Mouse (Mus musculus): Measurements from ENCODE around the gene Tma7. TPM values are rescaled to one million over a fixed set of nuclear protein-coding genes. Genes with fewer than 3 reads are reported as not detected.
A peak's percentile ranks its signal among the peaks of the same experiment; 100 is the strongest.

The Tma7 gene
- total and polyA plus RNA-seq, 3 experiments, result 255 to 529 (median 336) TPM

- peak overlapping the region; percentile 67 to 91 (median 70) for H3K4me3 ChIP-seq (replicated peaks in 1 of 3; ENCODE audit: low read depth in 2 of 3, low read length in 2 of 3, poor library complexity in 1 of 3)
- no peak for TF ChIP-seq ZNF384 (IDR thresholded peaks at IDR 0.05; ENCODE audit: low read depth, low read length)
- TF ChIP-seq JUND (conservative IDR thresholded peaks at IDR 0.05; ENCODE audit: low read depth, low read length), result no peak
- TF ChIP-seq MYC (IDR thresholded peaks at IDR 0.05; ENCODE audit: low read depth, low read length), result 0 out of 2 replicates have a peak, but pooled peaks have one; percentile 6
- no peak for TF ChIP-seq PAX5 (IDR thresholded peaks at IDR 0.05; ENCODE audit: low read length)
- no peak for TF ChIP-seq MAZ (IDR thresholded peaks at IDR 0.05; ENCODE audit: low read depth, low read length)
- TF ChIP-seq RAD21 (IDR thresholded peaks at IDR 0.05; ENCODE audit: low read depth, low read length), result no peak
- no peak for TF ChIP-seq TCF12 (IDR thresholded peaks at IDR 0.05; ENCODE audit: low read depth, low read length)
- TF ChIP-seq MAX (IDR thresholded peaks at IDR 0.05; ENCODE audit: low read length), result 0 out of 2 replicates have a peak, but pooled peaks have one; percentile 12
- TF ChIP-seq TBP (conservative IDR thresholded peaks at IDR 0.05; ENCODE audit: low read depth, low read length), result no peak
- 0 out of 2 replicates have a peak, but pooled peaks have one; percentile 16 for TF ChIP-seq ELF1 (IDR thresholded peaks at IDR 0.05; ENCODE audit: low read depth, low read length)
- TF ChIP-seq JUN (IDR thresholded peaks at IDR 0.05; ENCODE audit: insufficient read depth, low read depth, low read length), result no peak
- TF ChIP-seq SIN3A (IDR thresholded peaks at IDR 0.05; ENCODE audit: low read length), result no peak
- no peak for TF ChIP-seq NELFE (IDR thresholded peaks at IDR 0.05; ENCODE audit: low read depth, low read length)
- no peak for TF ChIP-seq USF1 (IDR thresholded peaks at IDR 0.05; ENCODE audit: low read depth, low read length)
- 0 out of 2 replicates have a peak, but pooled peaks have one; percentile 26 for TF ChIP-seq POLR2A (IDR thresholded peaks at IDR 0.05; ENCODE audit: low read depth, low read length)
- 0 out of 2 replicates have a peak, but pooled peaks have one; percentile 66 for TF ChIP-seq ZMIZ1 (IDR thresholded peaks at IDR 0.05; ENCODE audit: low read depth, low read length)
- no peaks in the 10 kb centered on the region for H3K9me3 ChIP-seq (replicated peaks; ENCODE audit: low read length)
- H3K27ac ChIP-seq (ENCODE audit: insufficient read depth, low read depth), result peak overlapping the region; percentile 93
- H3K36me3 ChIP-seq (replicated peaks in 1 of 2; ENCODE audit: control insufficient read depth in 1 of 2, insufficient read depth in 1 of 2, low read length in 1 of 2), result peaks cover 19 to 35% of the 10 kb centered on the region in 2 experiments
- dilution Hi-C loops (cut with MboI; ENCODE audit: extremely low pct_ligation_motif_present, extremely low pct_unique_long_range_greater_than_20kb, low sequenced_read_pairs) (no loop called here), in situ Hi-C loops (cut with MboI; ENCODE audit: low pct_ligation_motif_present, low pct_unique_long_range_greater_than_20kb, low sequenced_read_pairs) (no loop called here)
- H3K4me1 ChIP-seq (ENCODE audit: control insufficient read depth in 1 of 2, insufficient read depth in 2 of 2), result peaks cover 30 to 65% of the 10 kb centered on the region in 2 experiments
- peak overlapping the region; percentile 88 for H3K4me2 ChIP-seq (ENCODE audit: insufficient read depth, low read depth, poor library complexity, severe bottlenecking)
- peak overlapping the region; percentile 56 for H3K9ac ChIP-seq (ENCODE audit: insufficient read depth, low read depth)
- DNase-seq (ENCODE audit: extremely low read depth), result no peak
- H3K27me3 ChIP-seq (replicated peaks), result no peaks in the 10 kb centered on the region
- peaks cover 70% of the 10 kb centered on the region for H3K79me2 ChIP-seq (replicated peaks; ENCODE audit: control insufficient read depth, extremely low read depth, insufficient read depth, poor library complexity, severe bottlenecking)
Measured at GRCm38 (mm10) chr9:109052490-109053260, 29.7 kb downstream of the Tma7 start.

GRCm38 (mm10) chr9:109051651-109052489, 30.5 kb downstream of the Tma7 start:
- Histone ChIP-seq H3K4me2 (ENCODE audit: insufficient read depth, low read depth, poor library complexity, severe bottlenecking) (peak overlapping the region; percentile 88), H3K4me3 (replicated peaks in 1 of 3; ENCODE audit: low read depth in 2 of 3, low read length in 2 of 3, poor library complexity in 1 of 3) (peak overlapping the region; percentile 67 to 91 (median 70)), H3K9me3 (replicated peaks; ENCODE audit: low read length) (no peaks in the 10 kb centered on the region), H3K27ac (ENCODE audit: insufficient read depth, low read depth) (peak overlapping the region; percentile 93), H3K27me3 (replicated peaks) (no peaks in the 10 kb centered on the region), H3K9ac (ENCODE audit: insufficient read depth, low read depth) (peak overlapping the region; percentile 56), H3K36me3 (replicated peaks in 1 of 2; ENCODE audit: control insufficient read depth in 1 of 2, insufficient read depth in 1 of 2, low read length in 1 of 2) (peaks cover 12 to 27% of the 10 kb centered on the region in 2 experiments), H3K79me2 (replicated peaks; ENCODE audit: control insufficient read depth, extremely low read depth, insufficient read depth, poor library complexity, severe bottlenecking) (peaks cover 64% of the 10 kb centered on the region), H3K4me1 (ENCODE audit: control insufficient read depth in 1 of 2, insufficient read depth in 2 of 2) (peaks cover 27 to 57% of the 10 kb centered on the region in 2 experiments)
- dilution Hi-C loops (cut with MboI; ENCODE audit: extremely low pct_ligation_motif_present, extremely low pct_unique_long_range_greater_than_20kb, low sequenced_read_pairs), result no loop called here
- peak; percentile 74 for DNase-seq (ENCODE audit: extremely low read depth)
- in situ Hi-C loops (cut with MboI; ENCODE audit: low pct_ligation_motif_present, low pct_unique_long_range_greater_than_20kb, low sequenced_read_pairs), result no loop called here
- no peak for TF ChIP-seq USF1 (IDR thresholded peaks at IDR 0.05; ENCODE audit: low read depth, low read length)
- TF ChIP-seq MXI1 (IDR thresholded peaks at IDR 0.05; ENCODE audit: low read depth, low read length), result no peak; the same call in 1 of the 2 replicates
- TF ChIP-seq GABPA (IDR thresholded peaks at IDR 0.05; ENCODE audit: insufficient replicate concordance, low read depth, low read length), result no peak
- no peak; the same call in 1 of the 2 replicates for TF ChIP-seq ELF1 (IDR thresholded peaks at IDR 0.05; ENCODE audit: low read depth, low read length)
- no peak for TF ChIP-seq E2F4 (IDR thresholded peaks at IDR 0.05; ENCODE audit: insufficient replicate concordance, low read depth, low read length)
- TF ChIP-seq JUN (IDR thresholded peaks at IDR 0.05; ENCODE audit: insufficient read depth, low read depth, low read length), result no peak; the same call in 1 of the 2 replicates
- TF ChIP-seq EP300 (IDR thresholded peaks at IDR 0.05; ENCODE audit: low read length), result peak; percentile 17; the same call in 1 of the 2 replicates
- no peak for TF ChIP-seq UBTF (IDR thresholded peaks at IDR 0.05; ENCODE audit: low read depth, low read length)
- no peak for TF ChIP-seq NRF1 (IDR thresholded peaks at IDR 0.05; ENCODE audit: low read depth, low read length)
- peak; percentile 42; the same call in 1 of the 2 replicates for TF ChIP-seq IRF4 (IDR thresholded peaks at IDR 0.05; ENCODE audit: low read depth, low read length)
- TF ChIP-seq TBP (conservative IDR thresholded peaks at IDR 0.05; ENCODE audit: low read depth, low read length), result 0 out of 2 replicates have a peak, but pooled peaks have one; percentile 37
- peak; percentile 37; the same call in 1 of the 2 replicates for TF ChIP-seq ETS1 (conservative IDR thresholded peaks at IDR 0.05; ENCODE audit: low read depth, low read length)
- no peak for TF ChIP-seq SMC3 (IDR thresholded peaks at IDR 0.05; ENCODE audit: low read depth, low read length)
- no peak for TF ChIP-seq POLR2AphosphoS2 (IDR thresholded peaks at IDR 0.05; ENCODE audit: low read depth, low read length)
- no peak for TF ChIP-seq ZNF384 (IDR thresholded peaks at IDR 0.05; ENCODE audit: low read depth, low read length)
- no peak for TF ChIP-seq POLR2A (IDR thresholded peaks at IDR 0.05; ENCODE audit: low read depth, low read length)
- TF ChIP-seq MEF2A (IDR thresholded peaks at IDR 0.05; ENCODE audit: borderline replicate concordance, low read depth, low read length), result no peak; the same call in 1 of the 2 replicates

All from CH12.LX (cell line).